Mouse (Mus musculus): Measurements from ENCODE around the gene Cep57l1. TPM values are rescaled to one million over a fixed set of nuclear protein-coding genes. Genes with fewer than 3 reads are reported as not detected.

Gene Cep57l1
- polyA plus RNA-seq, 1 experiment from 2014 or later, result 6.3 TPM

DNA sequence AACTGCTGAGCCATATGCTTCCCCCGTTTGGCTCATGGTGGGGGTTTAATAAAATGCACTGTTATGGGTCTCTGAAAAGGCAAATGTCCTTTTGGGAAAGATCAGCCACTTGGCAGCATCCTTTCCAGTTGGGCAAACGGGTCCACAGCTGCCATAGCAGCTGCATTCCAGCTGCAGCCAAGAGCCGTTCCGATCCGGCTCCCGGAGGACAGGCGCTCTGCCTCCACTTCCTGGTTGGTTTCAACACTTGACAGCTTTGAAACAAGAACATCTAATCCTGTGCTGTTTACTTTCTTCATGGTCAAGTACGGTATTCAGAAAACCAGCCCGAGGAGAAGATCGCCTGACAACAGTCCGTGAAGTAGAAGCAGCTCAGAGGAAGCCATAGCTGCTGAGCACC, 112.6 kb downstream of the Cep57l1 start:
- WGBS, result 44% methylated on average over 11 of the region's 11 CpGs
- Histone ChIP-seq H3K27me3 (replicated peaks; ENCODE audit: insufficient read depth, low read length) (no peaks in the 10 kb centered on the region), H3K4me2 (replicated peaks; ENCODE audit: low read depth, low read length) (no peak overlapping the region), H3K4me3 (ENCODE audit: low read depth, low read length) (no peak overlapping the region), H3K9ac (replicated peaks; ENCODE audit: low read depth) (no peak overlapping the region), H3K36me3 (ENCODE audit: insufficient read depth, low read length) (no peaks in the 10 kb centered on the region), H3K9me3 (ENCODE audit: low read length) (no peaks in the 10 kb centered on the region), H3K4me1 (ENCODE audit: insufficient read depth, low read depth, low read length) (no peaks in the 10 kb centered on the region), H3K27ac (ENCODE audit: low read length) (no peak overlapping the region)
- DNase-seq (ENCODE audit: low spot score) (peak; percentile 37), ATAC-seq (peak; percentile 43; the same call in 1 of the 2 replicates)
- TF ChIP-seq CTCF (IDR thresholded peaks at IDR 0.05) (no peak), EP300 (IDR thresholded peaks at IDR 0.05) (no peak)

DNA sequence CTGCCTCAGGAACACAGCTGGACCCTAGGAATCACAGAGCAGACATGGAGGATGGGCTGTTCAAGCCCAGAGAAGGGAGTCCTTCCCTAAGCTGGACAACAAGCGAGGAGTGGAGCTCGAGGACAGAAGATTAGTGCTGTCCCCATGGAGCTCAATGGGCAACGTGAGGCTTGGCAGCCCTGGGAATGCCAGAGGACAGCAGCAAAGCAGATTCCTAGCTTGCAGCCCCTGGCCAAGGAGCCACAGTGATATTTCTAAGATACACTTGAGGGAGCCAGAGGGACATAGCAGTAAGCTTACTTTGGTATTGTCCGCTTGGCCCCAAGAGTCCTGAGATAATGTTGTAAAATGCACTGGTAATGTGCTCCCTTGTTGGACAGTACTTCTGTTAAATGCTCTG, 118.7 kb downstream of the Cep57l1 start:
- Histone ChIP-seq H3K27ac (ENCODE audit: low read length) (no peak overlapping the region), H3K36me3 (ENCODE audit: insufficient read depth, low read length) (no peaks in the 10 kb centered on the region), H3K9me3 (ENCODE audit: low read length) (no peaks in the 10 kb centered on the region), H3K4me1 (ENCODE audit: insufficient read depth, low read depth, low read length) (no peaks in the 10 kb centered on the region), H3K4me2 (replicated peaks; ENCODE audit: low read depth, low read length) (no peak overlapping the region), H3K4me3 (ENCODE audit: low read depth, low read length) (no peak overlapping the region), H3K27me3 (replicated peaks; ENCODE audit: insufficient read depth, low read length) (no peaks in the 10 kb centered on the region), H3K9ac (replicated peaks; ENCODE audit: low read depth) (no peak overlapping the region)
- peak; percentile 21; the same call in 1 of the 2 replicates for TF ChIP-seq CTCF (IDR thresholded peaks at IDR 0.05)
- TF ChIP-seq EP300 (IDR thresholded peaks at IDR 0.05), result no peak
- WGBS, result 74% methylated on average over 4 of the region's 4 CpGs
- no peak for DNase-seq (ENCODE audit: low spot score)
- ATAC-seq, result no peak

DNA sequence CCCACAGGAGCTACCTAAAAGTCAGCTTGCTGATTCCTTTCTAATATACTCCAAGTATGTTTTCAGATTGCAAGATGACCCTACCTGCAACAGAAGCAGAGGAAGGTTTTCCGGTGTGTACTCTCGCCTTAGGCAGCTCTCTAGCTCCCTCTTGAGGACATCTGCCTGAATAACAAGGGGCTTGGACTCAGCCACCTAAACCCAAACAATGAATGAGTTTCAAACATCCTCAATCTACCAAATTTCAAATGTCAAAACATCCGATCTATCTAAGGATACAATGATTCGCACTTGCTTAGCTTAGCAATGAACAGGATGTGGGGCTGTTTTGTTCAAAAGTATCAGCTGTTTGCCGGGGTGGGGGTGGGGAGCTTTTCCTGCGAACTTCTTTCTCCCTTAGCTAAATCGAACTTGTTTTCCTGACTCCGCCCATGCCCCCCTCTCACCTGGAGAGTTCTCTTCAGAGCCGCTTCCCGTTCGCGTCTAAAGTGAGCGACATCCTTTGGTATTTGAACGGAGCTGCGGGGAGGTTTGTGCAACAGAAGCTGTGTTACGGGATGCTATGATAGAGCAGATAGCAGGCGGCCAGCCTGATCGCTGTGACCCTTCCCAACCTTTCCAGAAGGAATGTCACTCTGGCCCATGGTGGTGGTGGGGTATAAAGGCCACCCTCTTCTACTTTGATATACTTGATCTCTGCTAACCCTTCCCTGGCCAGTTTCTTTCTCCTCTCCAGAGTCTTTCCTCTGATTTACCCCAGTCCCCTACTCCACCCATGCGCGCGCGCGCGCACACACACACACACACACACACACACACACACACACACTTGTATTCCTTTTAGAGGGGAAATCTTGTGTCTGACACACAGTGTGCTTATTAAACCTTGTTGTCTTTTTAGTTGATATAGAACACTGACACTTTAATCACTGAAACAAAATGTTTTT, 119.5 kb downstream of the Cep57l1 start:
- Histone ChIP-seq H3K4me3 (ENCODE audit: low read depth, low read length) (peak overlapping the region; percentile 31), H3K4me2 (replicated peaks; ENCODE audit: low read depth, low read length) (peak overlapping the region; percentile 57), H3K27ac (ENCODE audit: low read length) (no peak overlapping the region), H3K9ac (replicated peaks; ENCODE audit: low read depth) (no peak overlapping the region), H3K4me1 (ENCODE audit: insufficient read depth, low read depth, low read length) (no peaks in the 10 kb centered on the region), H3K36me3 (ENCODE audit: insufficient read depth, low read length) (no peaks in the 10 kb centered on the region), H3K27me3 (replicated peaks; ENCODE audit: insufficient read depth, low read length) (no peaks in the 10 kb centered on the region), H3K9me3 (ENCODE audit: low read length) (no peaks in the 10 kb centered on the region)
- ATAC-seq, result no peak
- 22% methylated on average over 24 of the region's 24 CpGs for WGBS
- peak; percentile 92 for TF ChIP-seq CTCF (IDR thresholded peaks at IDR 0.05)
- TF ChIP-seq EP300 (IDR thresholded peaks at IDR 0.05), result no peak
- DNase-seq (ENCODE audit: low spot score), result peak; percentile 80

DNA sequence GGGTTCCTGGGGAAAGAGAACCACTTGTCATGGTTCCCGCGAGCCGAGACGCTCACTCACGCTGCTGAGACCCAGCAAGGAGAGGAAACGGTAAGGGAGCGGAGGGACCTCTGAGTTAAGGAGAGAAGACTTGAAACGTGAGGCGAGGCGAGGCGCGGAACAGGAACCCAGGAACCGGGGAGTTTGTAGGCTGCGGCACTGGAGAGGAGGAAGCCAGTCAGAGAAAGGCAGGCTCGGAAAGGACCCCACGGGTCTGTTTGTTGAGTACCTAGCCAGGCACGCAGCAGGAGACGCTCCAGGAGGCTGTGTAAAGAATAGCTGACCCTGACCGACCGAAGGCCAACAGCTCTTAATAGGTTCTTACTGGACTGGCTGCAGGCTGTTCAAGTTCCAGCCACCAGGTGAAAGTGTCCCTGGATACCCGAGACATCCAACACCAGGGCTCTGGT, 125.1 kb downstream of the Cep57l1 start:
- TF ChIP-seq CTCF (IDR thresholded peaks at IDR 0.05) (peak; percentile 44), EP300 (IDR thresholded peaks at IDR 0.05) (no peak)
- WGBS, result 3% methylated on average over 21 of the region's 21 CpGs
- Histone ChIP-seq H3K4me3 (ENCODE audit: low read depth, low read length) (0 out of 2 replicates have a peak overlapping the region, but pooled peaks have one; percentile 5), H3K9ac (replicated peaks; ENCODE audit: low read depth) (no peak overlapping the region), H3K27me3 (replicated peaks; ENCODE audit: insufficient read depth, low read length) (no peaks in the 10 kb centered on the region), H3K9me3 (ENCODE audit: low read length) (no peaks in the 10 kb centered on the region), H3K36me3 (ENCODE audit: insufficient read depth, low read length) (no peaks in the 10 kb centered on the region), H3K4me2 (replicated peaks; ENCODE audit: low read depth, low read length) (peak overlapping the region; percentile 47), H3K4me1 (ENCODE audit: insufficient read depth, low read depth, low read length) (no peaks in the 10 kb centered on the region), H3K27ac (ENCODE audit: low read length) (no peak overlapping the region)
- DNase-seq (ENCODE audit: low spot score) (peak; percentile 66), ATAC-seq (peak; percentile 79)

DNA sequence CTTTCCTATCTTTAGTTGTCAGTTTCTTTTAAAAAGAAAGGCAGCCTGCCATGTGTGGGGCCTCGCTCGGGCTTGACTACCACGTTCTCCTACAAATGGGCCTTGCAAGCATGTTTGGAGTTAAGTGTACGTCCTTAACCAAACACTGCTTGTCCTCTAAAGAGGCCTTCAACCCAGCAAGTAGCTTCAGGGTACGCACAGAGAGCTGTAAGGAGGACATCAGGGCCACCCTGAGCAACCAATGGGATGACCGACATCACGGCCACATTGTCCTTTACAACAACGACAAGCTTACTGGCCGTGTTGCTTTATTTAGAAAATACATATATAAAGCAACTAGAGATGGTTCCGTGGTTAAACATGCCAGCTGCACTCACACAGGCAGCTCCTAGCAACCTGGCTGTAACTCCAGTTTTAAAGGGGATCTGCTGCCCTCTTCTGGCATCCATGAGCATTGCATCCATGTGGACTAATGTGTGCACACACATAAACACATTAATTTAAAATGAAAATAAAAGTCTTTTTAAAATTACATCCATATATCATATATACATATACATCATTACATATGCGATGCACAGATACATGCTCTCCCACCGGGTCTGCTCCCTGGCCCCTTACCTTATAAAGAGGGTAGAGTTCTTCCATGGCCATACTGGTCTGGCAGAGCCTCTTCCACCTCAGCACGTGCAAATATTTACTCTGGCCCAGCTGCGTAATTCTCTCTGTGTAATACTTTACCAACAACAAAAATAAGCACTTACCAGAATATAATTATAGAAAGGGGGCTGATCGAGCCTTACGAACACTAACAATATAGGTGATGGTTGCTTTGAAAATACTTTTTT, 126.9 kb downstream of the Cep57l1 start:
- H3K36me3 ChIP-seq (ENCODE audit: insufficient read depth, low read length), result no peaks in the 10 kb centered on the region
- no peak overlapping the region for H3K9ac ChIP-seq (replicated peaks; ENCODE audit: low read depth)
- peak; percentile 92 for TF ChIP-seq CTCF (IDR thresholded peaks at IDR 0.05)
- TF ChIP-seq EP300 (IDR thresholded peaks at IDR 0.05), result no peak
- H3K4me3 ChIP-seq (ENCODE audit: low read depth, low read length), result no peak overlapping the region
- 23% methylated on average over 16 of the region's 16 CpGs for WGBS
- DNase-seq (ENCODE audit: low spot score) (peak; percentile 85), ATAC-seq (peak; percentile 43)
- no peaks in the 10 kb centered on the region for H3K9me3 ChIP-seq (ENCODE audit: low read length)
- H3K27me3 ChIP-seq (replicated peaks; ENCODE audit: insufficient read depth, low read length), result no peaks in the 10 kb centered on the region
- H3K4me1 ChIP-seq (ENCODE audit: insufficient read depth, low read depth, low read length), result no peaks in the 10 kb centered on the region
- no peak overlapping the region for H3K4me2 ChIP-seq (replicated peaks; ENCODE audit: low read depth, low read length)
- no peak overlapping the region for H3K27ac ChIP-seq (ENCODE audit: low read length)

All from lung, postnatal 0 days (tissue).